Mouse (Mus musculus): ENCODE measurements around the gene Kdm3a. TPM values are rescaled to one million over a fixed set of nuclear protein-coding genes. Genes with fewer than 3 reads are reported as not detected.

Kdm3a gene
- total and polyA plus RNA-seq, 3 experiments: 8.2 to 196 (median 144) TPM

GRCm38 (mm10) chr6:71624723-71625122 is 8.1 kb downstream of the Kdm3a start:
- Histone ChIP-seq H3K36me3 (replicated peaks) (peaks cover 89% of the 10 kb centered on the region), H3K27me3 (ENCODE audit: insufficient read depth, low read length) (no peaks in the 10 kb centered on the region), H3K4me1 (ENCODE audit: insufficient read depth, low read depth, low read length) (peaks cover 14% of the 10 kb centered on the region), H3K9me3 (replicated peaks) (no peaks in the 10 kb centered on the region), H3K4me3 (ENCODE audit: low read depth, low read length) (no peak overlapping the region)
- DNase-seq (ENCODE audit: low spot score) (no peak), ATAC-seq (ENCODE audit: extremely low read depth, insufficient number of reproducible peaks, low FRiP score, poor library complexity, severe bottlenecking) (no peak)
- TF ChIP-seq CTCF (IDR thresholded peaks at IDR 0.05; ENCODE audit: low read depth, low read length) (no peak), TAL1 (conservative IDR thresholded peaks at IDR 0.05; ENCODE audit: low read depth, low read length) (no peak), POLR2AphosphoS5 (IDR thresholded peaks at IDR 0.05; ENCODE audit: insufficient replicate concordance, low read depth, low read length) (no peak), GATA1 (IDR thresholded peaks at IDR 0.05; ENCODE audit: borderline replicate concordance, low read length) (no peak), GATA2 (IDR thresholded peaks at IDR 0.05; ENCODE audit: borderline replicate concordance, low read depth, low read length) (no peak)

GRCm38 (mm10) chr6:71621981-71622380 is 10.8 kb downstream of the Kdm3a start:
- no peak for TF ChIP-seq TAL1 (conservative IDR thresholded peaks at IDR 0.05; ENCODE audit: low read depth, low read length)
- no peak for TF ChIP-seq GATA1 (IDR thresholded peaks at IDR 0.05; ENCODE audit: borderline replicate concordance, low read length)
- TF ChIP-seq GATA2 (IDR thresholded peaks at IDR 0.05; ENCODE audit: borderline replicate concordance, low read depth, low read length): no peak
- no peak for TF ChIP-seq POLR2AphosphoS5 (IDR thresholded peaks at IDR 0.05; ENCODE audit: insufficient replicate concordance, low read depth, low read length)
- TF ChIP-seq CTCF (IDR thresholded peaks at IDR 0.05; ENCODE audit: low read depth, low read length): no peak
- Histone ChIP-seq H3K4me1 (ENCODE audit: insufficient read depth, low read depth, low read length) (peaks cover 4% of the 10 kb centered on the region), H3K9me3 (replicated peaks) (no peaks in the 10 kb centered on the region), H3K36me3 (replicated peaks) (peaks cover 96% of the 10 kb centered on the region), H3K27me3 (ENCODE audit: insufficient read depth, low read length) (no peaks in the 10 kb centered on the region), H3K4me3 (ENCODE audit: low read depth, low read length) (no peak overlapping the region)
- DNase-seq (ENCODE audit: low spot score): no peak
- ATAC-seq (ENCODE audit: extremely low read depth, insufficient number of reproducible peaks, low FRiP score, poor library complexity, severe bottlenecking): no peak

GRCm38 (mm10) chr6:71621551-71621950 is 11.2 kb downstream of the Kdm3a start:
- Histone ChIP-seq H3K27me3 (ENCODE audit: insufficient read depth, low read length) (no peaks in the 10 kb centered on the region), H3K4me3 (ENCODE audit: low read depth, low read length) (no peak overlapping the region), H3K4me1 (ENCODE audit: insufficient read depth, low read depth, low read length) (peaks cover 4% of the 10 kb centered on the region), H3K9me3 (replicated peaks) (no peaks in the 10 kb centered on the region), H3K36me3 (replicated peaks) (peaks cover 96% of the 10 kb centered on the region)
- ATAC-seq (ENCODE audit: extremely low read depth, insufficient number of reproducible peaks, low FRiP score, poor library complexity, severe bottlenecking) (no peak), DNase-seq (ENCODE audit: low spot score) (no peak)
- TF ChIP-seq POLR2AphosphoS5 (IDR thresholded peaks at IDR 0.05; ENCODE audit: insufficient replicate concordance, low read depth, low read length): no peak
- no peak for TF ChIP-seq CTCF (IDR thresholded peaks at IDR 0.05; ENCODE audit: low read depth, low read length)
- TF ChIP-seq GATA1 (IDR thresholded peaks at IDR 0.05; ENCODE audit: borderline replicate concordance, low read length): no peak
- TF ChIP-seq GATA2 (IDR thresholded peaks at IDR 0.05; ENCODE audit: borderline replicate concordance, low read depth, low read length): no peak
- TF ChIP-seq TAL1 (conservative IDR thresholded peaks at IDR 0.05; ENCODE audit: low read depth, low read length): no peak

- H3K36me3 ChIP-seq (replicated peaks): peaks cover 92% of the 10 kb centered on the region
- ATAC-seq (ENCODE audit: extremely low read depth, insufficient number of reproducible peaks, low FRiP score, poor library complexity, severe bottlenecking): no peak
- no peak for TF ChIP-seq GATA1 (IDR thresholded peaks at IDR 0.05; ENCODE audit: borderline replicate concordance, low read length)
- no peak for TF ChIP-seq TAL1 (conservative IDR thresholded peaks at IDR 0.05; ENCODE audit: low read depth, low read length)
- no peak for TF ChIP-seq GATA2 (IDR thresholded peaks at IDR 0.05; ENCODE audit: borderline replicate concordance, low read depth, low read length)
- no peak for TF ChIP-seq POLR2AphosphoS5 (IDR thresholded peaks at IDR 0.05; ENCODE audit: insufficient replicate concordance, low read depth, low read length)
- TF ChIP-seq CTCF (IDR thresholded peaks at IDR 0.05; ENCODE audit: low read depth, low read length): no peak
Observed at GRCm38 (mm10) chr6:71616959-71617358, 15.8 kb downstream of the Kdm3a start.

GRCm38 (mm10) chr6:71613225-71613624 is 19.6 kb downstream of the Kdm3a start:
- no peaks in the 10 kb centered on the region for H3K27me3 ChIP-seq (ENCODE audit: insufficient read depth, low read length)
- H3K36me3 ChIP-seq (replicated peaks): peaks cover 89% of the 10 kb centered on the region
- no peak overlapping the region for H3K4me3 ChIP-seq (ENCODE audit: low read depth, low read length)
- no peaks in the 10 kb centered on the region for H3K9me3 ChIP-seq (replicated peaks)
- no peak for ATAC-seq (ENCODE audit: extremely low read depth, insufficient number of reproducible peaks, low FRiP score, poor library complexity, severe bottlenecking)
- TF ChIP-seq POLR2AphosphoS5 (IDR thresholded peaks at IDR 0.05; ENCODE audit: insufficient replicate concordance, low read depth, low read length): no peak
- no peak for TF ChIP-seq CTCF (IDR thresholded peaks at IDR 0.05; ENCODE audit: low read depth, low read length)
- TF ChIP-seq TAL1 (conservative IDR thresholded peaks at IDR 0.05; ENCODE audit: low read depth, low read length): no peak
- TF ChIP-seq GATA1 (IDR thresholded peaks at IDR 0.05; ENCODE audit: borderline replicate concordance, low read length): no peak
- no peak for TF ChIP-seq GATA2 (IDR thresholded peaks at IDR 0.05; ENCODE audit: borderline replicate concordance, low read depth, low read length)
- peaks cover 28% of the 10 kb centered on the region for H3K4me1 ChIP-seq (ENCODE audit: insufficient read depth, low read depth, low read length)
- DNase-seq (ENCODE audit: low spot score): no peak

More at GRCm38 (mm10) chr6:71616959-71617358, 15.8 kb downstream of the Kdm3a start:
- H3K4me3 ChIP-seq (ENCODE audit: low read depth, low read length): no peak overlapping the region
- H3K9me3 ChIP-seq (replicated peaks): no peaks in the 10 kb centered on the region
- H3K4me1 ChIP-seq (ENCODE audit: insufficient read depth, low read depth, low read length): peaks cover 5% of the 10 kb centered on the region
- no peak for DNase-seq (ENCODE audit: low spot score)
- no peaks in the 10 kb centered on the region for H3K27me3 ChIP-seq (ENCODE audit: insufficient read depth, low read length)

- Histone ChIP-seq H3K36me3 (replicated peaks) (peaks cover 83% of the 10 kb centered on the region), H3K27me3 (ENCODE audit: insufficient read depth, low read length) (no peaks in the 10 kb centered on the region), H3K4me1 (ENCODE audit: insufficient read depth, low read depth, low read length) (peaks cover 26% of the 10 kb centered on the region), H3K9me3 (replicated peaks) (no peaks in the 10 kb centered on the region), H3K4me3 (ENCODE audit: low read depth, low read length) (no peak overlapping the region; the same call in 1 of the 2 replicates)
- DNase-seq (ENCODE audit: low spot score): no peak
- 0 out of 2 replicates have a peak, but pooled peaks have one; percentile 25 for TF ChIP-seq TAL1 (conservative IDR thresholded peaks at IDR 0.05; ENCODE audit: low read depth, low read length)
- no peak for TF ChIP-seq GATA2 (IDR thresholded peaks at IDR 0.05; ENCODE audit: borderline replicate concordance, low read depth, low read length)
- TF ChIP-seq POLR2AphosphoS5 (IDR thresholded peaks at IDR 0.05; ENCODE audit: insufficient replicate concordance, low read depth, low read length): no peak
- TF ChIP-seq CTCF (IDR thresholded peaks at IDR 0.05; ENCODE audit: low read depth, low read length): no peak
- TF ChIP-seq GATA1 (IDR thresholded peaks at IDR 0.05; ENCODE audit: borderline replicate concordance, low read length): no peak
- no peak; the same call in 1 of the 2 replicates for ATAC-seq (ENCODE audit: extremely low read depth, insufficient number of reproducible peaks, low FRiP score, poor library complexity, severe bottlenecking)
Observed at GRCm38 (mm10) chr6:71609968-71610367, 22.8 kb downstream of the Kdm3a start.

Measured in G1E (cell line).